Mouse (Mus musculus) kidney, adult 11 months (tissue): ENCODE results near the gene Gm20388.

ENCODE experiments used
- DNase-seq: peaks from one replicate; pipeline ENCODE4 v3.0.0; 2022

The Gm20388 gene

DNA sequence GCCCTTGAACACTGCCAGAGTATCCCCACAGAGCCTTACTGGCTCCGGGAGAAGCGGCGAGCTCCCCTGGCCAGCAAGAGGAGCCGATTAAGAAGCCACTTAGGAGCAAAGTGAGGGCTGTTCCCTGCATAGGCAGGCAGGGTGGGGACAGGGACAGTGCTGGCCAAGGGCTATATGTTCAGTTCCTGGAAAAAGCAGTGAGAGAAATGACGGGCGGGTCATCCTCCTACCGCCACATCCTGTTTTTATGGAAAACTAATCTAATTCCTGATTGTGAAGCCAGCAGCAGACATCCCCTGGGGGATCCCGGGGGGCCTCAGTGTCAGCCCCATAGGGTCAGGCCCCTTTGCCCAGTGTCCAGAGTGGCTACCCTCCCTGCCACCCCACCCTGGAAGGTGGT lies 2620.7 kb downstream of the Gm20388 start:
- DNase-seq: no peak

GRCm38 (mm10) chr8:122537033-122537432 lies 2626.4 kb downstream of the Gm20388 start:
- DNase-seq: peak; percentile 71

DNA sequence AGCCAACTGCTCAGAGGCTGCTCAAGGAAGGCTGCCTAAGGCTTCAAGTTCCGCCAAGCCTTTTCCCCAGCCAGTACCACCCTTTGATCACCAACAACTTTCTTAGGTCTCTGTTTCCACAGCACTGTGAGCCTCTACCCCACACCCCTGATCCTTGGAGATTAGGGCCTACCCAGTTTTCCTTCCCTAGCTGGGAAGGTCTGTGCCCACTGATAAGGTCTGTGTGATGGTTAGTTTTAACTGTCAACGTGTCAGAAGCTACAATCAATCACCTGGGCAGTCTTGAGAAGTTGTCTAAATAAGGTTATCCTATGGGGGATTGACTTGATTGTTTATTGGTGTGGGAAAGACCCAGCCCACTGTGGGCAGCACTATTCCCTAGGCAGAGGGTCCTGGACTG lies 2627.2 kb downstream of the Gm20388 start:
- DNase-seq: no peak

- DNase-seq: no peak
These were observed 2627.9 kb downstream of the Gm20388 start for GRCm38 (mm10) chr8:122538310-122539076.

GRCm38 (mm10) chr8:122544138-122544537 lies 2633.5 kb downstream of the Gm20388 start:
- DNase-seq: no peak

DNA sequence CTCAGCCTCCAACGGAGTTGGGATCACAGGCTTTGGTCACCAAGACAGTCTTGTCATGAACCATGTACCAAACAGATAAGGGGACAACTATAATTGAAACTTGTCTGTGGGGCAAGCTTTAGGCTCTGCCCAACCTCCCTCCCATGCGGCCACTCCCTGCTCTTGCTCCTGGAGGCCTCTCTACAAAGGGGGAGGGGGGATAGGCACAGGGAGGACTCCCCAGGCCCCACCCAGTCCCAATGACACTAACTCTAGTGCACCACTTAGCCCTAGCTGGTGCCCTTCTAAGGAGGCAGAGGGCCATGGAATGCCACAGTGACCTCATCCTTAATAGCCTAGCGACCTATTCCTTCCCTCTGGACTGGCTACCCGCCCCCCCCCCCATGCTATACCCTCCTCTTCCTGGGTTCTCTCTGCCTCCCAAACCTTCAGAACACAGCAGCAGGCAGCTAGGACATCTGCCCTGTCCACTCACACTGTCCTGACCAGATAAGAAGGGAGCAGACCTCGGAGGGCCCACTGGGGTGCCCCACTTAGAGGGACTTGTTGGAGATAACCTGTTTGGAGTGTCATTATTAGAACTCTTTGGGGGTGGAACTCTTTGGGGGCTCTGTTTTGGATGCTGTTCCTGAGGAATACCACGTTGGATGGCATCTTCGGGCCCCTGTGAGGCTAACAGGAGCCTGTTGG lies 2635.6 kb downstream of the Gm20388 start:
- DNase-seq: no peak

DNA sequence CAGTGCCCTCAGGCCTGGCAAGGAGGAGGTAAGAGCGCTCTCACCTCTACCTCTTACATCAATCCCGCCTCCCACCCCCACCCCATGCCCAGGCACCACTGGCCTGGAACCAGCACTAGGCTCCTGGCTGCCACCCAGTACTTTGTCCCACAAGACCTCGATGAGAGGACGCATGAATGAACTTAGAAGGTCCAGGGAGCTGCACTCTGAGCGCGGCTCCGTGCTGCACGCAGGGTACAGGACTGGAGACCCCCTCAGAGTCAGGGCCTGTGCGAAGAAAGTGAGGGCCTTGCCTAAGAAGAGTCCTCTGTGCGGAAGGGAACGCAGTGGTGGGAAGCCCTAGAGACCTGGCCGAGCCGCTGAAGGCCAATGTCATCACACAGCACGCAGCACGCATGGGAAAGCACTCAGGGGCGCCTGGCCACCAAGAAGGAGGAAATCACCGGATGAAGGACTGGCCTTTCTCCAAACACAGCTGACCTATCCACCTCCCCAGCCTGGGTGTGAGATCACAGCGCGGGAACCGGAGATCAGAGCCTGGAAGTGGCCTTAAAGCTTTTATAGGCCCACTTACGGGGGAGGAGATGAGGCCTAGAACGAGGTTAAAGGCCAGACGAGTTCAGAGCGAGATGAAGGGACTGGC lies 2636.3 kb downstream of the Gm20388 start:
- DNase-seq: peak; percentile 90

- peak; percentile 53 for DNase-seq
These were observed 2637.2 kb downstream of the Gm20388 start for GRCm38 (mm10) chr8:122547815-122548214.

GRCm38 (mm10) chr8:122548331-122548730 lies 2637.7 kb downstream of the Gm20388 start:
- no peak for DNase-seq

DNA sequence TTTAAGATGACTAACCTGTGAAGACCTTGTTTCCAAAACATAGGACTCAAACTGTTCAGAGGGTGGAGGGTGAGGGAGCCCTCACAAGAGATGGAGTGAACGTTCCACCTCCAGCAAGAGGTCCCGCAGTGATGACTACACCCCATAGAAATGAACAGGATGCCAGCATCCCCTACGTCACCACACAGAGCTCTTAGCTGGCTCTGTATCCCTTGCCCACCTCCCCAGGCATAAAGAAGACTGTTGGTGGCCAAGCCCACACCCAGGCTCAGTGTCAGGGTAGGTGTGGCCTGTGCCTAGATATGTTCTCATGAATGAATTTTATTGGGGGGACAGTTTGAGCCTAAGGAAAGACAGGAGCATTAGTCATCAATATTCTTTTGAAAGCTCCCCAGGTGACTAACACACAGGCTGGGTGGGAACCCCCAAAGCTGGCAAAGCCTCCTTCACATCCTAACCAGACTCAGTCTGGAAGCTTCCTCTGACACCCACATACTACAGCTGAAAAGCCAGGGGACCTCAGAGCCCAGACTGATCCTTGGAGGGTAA lies 2638.3 kb downstream of the Gm20388 start:
- no peak for DNase-seq

DNA sequence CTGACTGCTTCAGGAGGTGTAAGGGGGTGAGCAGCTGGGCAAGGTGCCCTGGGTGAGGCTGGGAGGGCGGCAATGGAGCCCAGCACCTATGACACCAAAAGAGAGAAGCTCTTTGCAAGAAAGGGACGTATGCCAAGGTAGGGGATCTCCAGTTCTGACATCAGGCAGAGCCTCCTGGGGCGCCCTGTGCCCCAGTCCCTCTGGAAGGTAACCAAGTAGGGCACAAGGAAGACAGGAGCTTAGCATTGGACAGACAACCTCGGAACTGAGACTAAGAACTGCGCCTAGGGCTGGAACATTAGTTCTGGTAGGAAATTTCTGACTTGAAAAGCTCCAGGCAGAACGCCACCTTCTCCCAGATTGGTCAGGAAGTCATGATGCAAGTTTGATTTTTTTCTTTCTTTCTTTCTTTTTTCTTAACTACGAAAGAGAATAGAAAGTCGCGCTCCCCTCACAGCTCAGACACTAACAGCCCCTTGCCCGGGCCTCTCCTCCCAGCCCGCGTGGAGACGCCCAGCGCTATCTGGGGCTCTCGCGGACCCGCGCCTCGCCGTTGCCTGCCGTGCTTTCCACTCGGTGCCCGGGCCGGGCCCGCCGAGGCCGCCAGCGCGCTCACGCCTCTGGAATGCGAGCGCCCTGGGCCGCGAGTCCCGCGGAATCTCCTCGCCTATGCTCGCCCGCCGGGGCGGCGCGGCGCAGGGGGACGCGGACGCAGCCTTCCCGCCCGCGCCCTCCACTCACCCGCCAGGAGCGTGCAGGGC lies 2639.8 kb downstream of the Gm20388 start:
- peak; percentile 52 for DNase-seq

DNA sequence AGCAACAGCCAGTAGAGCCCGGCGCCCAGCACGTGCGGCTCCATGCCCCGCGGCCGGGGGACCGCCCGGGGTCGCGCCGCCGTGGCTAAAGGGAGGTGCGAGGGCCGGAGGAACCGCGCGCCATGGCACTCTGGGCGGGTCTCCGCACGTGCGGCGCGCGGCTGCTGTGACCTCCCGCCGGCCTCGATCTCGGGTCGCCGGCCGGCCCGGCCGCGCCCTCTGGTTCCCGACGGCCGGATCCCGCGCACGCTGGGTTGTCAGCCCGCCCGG lies 2640.3 kb downstream of the Gm20388 start:
- DNase-seq: peak; percentile 41

DNA sequence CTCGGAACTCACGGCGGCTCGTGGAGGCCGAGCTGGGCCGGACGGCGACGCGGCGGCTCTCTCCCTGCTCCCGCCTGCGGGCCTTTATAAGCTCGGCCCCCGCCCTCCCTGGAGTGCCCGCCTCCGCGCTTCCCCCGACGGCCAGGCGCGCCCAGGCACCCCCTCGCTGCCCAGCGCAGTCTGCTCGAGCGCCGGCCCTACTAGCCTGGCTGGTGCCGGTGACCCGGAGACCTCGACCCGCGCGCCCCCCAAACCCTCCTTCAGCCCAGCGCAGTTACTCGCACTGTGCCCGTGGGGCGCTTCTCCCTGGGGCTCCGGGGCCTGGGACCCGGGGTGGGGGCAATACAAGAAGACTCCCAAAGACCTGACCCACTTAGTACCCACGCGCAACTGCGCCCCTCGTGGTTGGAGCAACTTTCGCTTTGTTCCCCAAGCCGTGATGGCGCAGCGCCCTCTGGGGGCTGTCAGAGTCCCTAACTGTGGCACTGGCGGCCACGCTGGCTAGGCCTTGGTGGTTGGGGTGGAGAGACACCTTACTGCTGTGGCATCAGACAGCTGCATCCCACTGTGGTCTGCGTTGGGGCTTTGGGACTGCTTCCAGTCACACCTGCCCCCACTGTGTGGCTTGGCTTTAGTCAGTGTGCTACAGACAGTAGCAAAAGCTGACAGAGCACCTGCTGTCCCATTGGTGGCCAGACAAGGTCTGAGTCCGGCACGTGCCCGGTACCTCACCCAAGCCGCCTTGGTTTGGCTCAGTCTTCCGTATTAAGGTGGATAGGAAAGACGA lies 2640.8 kb downstream of the Gm20388 start, which contains the start of gene Piezo1:
Gene Piezo1, minus strand, starts transcription at position 65 of the 787 bp plus-strand sequence.
- peak; percentile 90 for DNase-seq

GRCm38 (mm10) chr8:122554786-122555185 lies 2644.1 kb downstream of the Gm20388 start:
- no peak for DNase-seq

- DNase-seq: peak; percentile 56
These were observed 2645.7 kb downstream of the Gm20388 start for GRCm38 (mm10) chr8:122556030-122557009.

DNA sequence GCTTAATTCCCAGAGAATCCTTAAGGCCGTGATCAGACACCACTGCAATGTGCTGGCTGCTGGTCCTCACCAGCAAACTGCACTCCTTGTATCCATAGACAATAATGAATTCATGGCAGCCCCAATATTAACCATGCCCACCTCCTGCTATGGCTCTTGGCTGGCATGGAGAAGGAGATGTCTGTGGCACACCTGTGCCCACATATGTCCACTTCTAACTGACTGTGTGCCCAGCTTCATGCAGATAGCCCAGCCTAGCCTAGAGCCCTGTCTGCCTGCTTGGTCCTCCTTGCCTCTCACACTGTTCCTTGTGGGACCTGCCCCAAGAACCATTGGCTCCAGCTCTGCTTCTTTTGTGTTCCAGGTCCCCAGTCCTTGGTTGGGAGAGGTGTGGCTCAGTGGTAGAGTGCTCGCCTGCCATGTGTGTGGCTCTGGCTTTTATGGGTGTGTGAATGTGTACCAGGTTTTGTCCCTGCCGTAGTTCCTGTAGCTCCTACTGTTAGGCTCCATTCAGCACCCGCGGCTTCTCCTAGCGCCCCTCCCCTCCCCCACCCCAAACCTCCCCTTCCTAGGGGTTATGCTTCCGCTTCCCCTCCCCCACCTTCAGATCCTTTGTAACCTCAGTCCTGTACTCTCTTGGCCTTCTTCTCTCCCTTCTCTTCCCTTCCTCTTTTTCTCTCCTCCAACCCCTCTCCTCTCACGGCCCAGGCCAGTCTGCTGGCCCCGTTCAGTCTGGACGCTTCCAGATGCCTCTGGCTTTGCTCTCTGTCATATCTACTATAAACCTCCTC lies 2646.8 kb downstream of the Gm20388 start:
- DNase-seq: no peak

- no peak for DNase-seq
These were observed 2648.2 kb downstream of the Gm20388 start for GRCm38 (mm10) chr8:122558671-122559349.

GRCm38 (mm10) chr8:122561199-122561598 lies 2650.6 kb downstream of the Gm20388 start:
- no peak for DNase-seq
